ENCODE assay signal across 10 mouse cellular contexts in genomic region chr16:74182509-74183113, GRCm38 (mm10).
DNase-seq lines count a peak whose midpoint lies in the region; ATAC-seq and TF ChIP-seq lines count a peak whose summit lies in the region.
"Had no signal": no experiment of that assay in that cellular context is flagged by ENCODE, and none has a peak within 500 bp of the region (broad histone marks: within the 10 kb centered on the region; RNA-seq: fewer than 3 reads in every experiment).

No protein-coding gene starts in this region.

- H3K4me3 ChIP-seq in kidney, postnatal 0 days (replicated peaks; ENCODE audit: low read depth, low read length): no peak overlapping the region
- no peak overlapping the region for H3K4me3 ChIP-seq in kidney, embryonic 14.5 days (ENCODE audit: low read length)
- H3K4me3 ChIP-seq: lung, embryonic 15.5 days had no signal

- no peaks in the 10 kb centered on the region for H3K9me3 ChIP-seq in kidney, postnatal 0 days (replicated peaks; ENCODE audit: low read length)
- H3K9me3 ChIP-seq in kidney, embryonic 14.5 days (ENCODE audit: control insufficient read depth, low read length): no peaks in the 10 kb centered on the region
- H3K9me3 ChIP-seq: lung, embryonic 15.5 days had no signal

- no peak for TF ChIP-seq CTCF in kidney, postnatal 0 days (IDR thresholded peaks at IDR 0.05; ENCODE audit: low read depth)

- no peak for ATAC-seq in kidney, postnatal 0 days (replicated peaks; ENCODE audit: low FRiP score, low read depth)
- no peak for ATAC-seq in kidney, embryonic 14.5 days (ENCODE audit: low FRiP score, low TSS enrichment)

- no peaks in the 10 kb centered on the region for H3K36me3 ChIP-seq in kidney, postnatal 0 days (ENCODE audit: insufficient read depth, low read length)
- no peaks in the 10 kb centered on the region for H3K36me3 ChIP-seq in kidney, embryonic 14.5 days (ENCODE audit: control insufficient read depth, insufficient read depth, low read length)
- H3K36me3 ChIP-seq: lung, embryonic 15.5 days had no signal

- no peak overlapping the region for H3K4me2 ChIP-seq in kidney, postnatal 0 days (ENCODE audit: low read length)
- no peak overlapping the region for H3K4me2 ChIP-seq in kidney, embryonic 14.5 days (replicated peaks; ENCODE audit: low read depth, low read length)
- H3K4me2 ChIP-seq: lung, embryonic 15.5 days had no signal

- H3K27me3 ChIP-seq in kidney, postnatal 0 days (ENCODE audit: insufficient read depth, low read length): no peaks in the 10 kb centered on the region
- no peaks in the 10 kb centered on the region for H3K27me3 ChIP-seq in kidney, embryonic 14.5 days (ENCODE audit: control insufficient read depth, insufficient read depth, low read length)
- H3K27me3 ChIP-seq: lung, embryonic 15.5 days had no signal

- no peak overlapping the region for H3K9ac ChIP-seq in kidney, postnatal 0 days (ENCODE audit: low read depth, low read length)
- H3K9ac ChIP-seq in kidney, embryonic 14.5 days (ENCODE audit: low read depth, low read length): no peak overlapping the region
- H3K9ac ChIP-seq: lung, embryonic 15.5 days had no signal

- no peak overlapping the region for H3K27ac ChIP-seq in kidney, postnatal 0 days
- no peak overlapping the region for H3K27ac ChIP-seq in kidney, embryonic 14.5 days (ENCODE audit: low read depth, low read length)
- H3K27ac ChIP-seq: lung, embryonic 15.5 days had no signal

- DNase-seq in adrenal gland, postnatal 10 days: peak; percentile 14
- DNase-seq in adrenal gland, adult 2 months: no peak
- DNase-seq in kidney, postnatal 0 days (ENCODE audit: low spot score): peak; percentile 35
- DNase-seq in right cerebral cortex, postnatal 14 days: peak; percentile 23
- DNase-seq in right cerebral cortex, adult 18-20 months: no peak
- no peak for DNase-seq in layer of hippocampus, postnatal 10 days (ENCODE audit: low spot score in 2 of 2)
- no peak for DNase-seq in layer of hippocampus, postnatal 36 days
- DNase-seq: adrenal gland, postnatal 14 days had no signal

- no peaks in the 10 kb centered on the region for H3K4me1 ChIP-seq in kidney, postnatal 0 days (replicated peaks; ENCODE audit: insufficient read depth, low read length)
- H3K4me1 ChIP-seq in kidney, embryonic 14.5 days (ENCODE audit: control insufficient read depth, insufficient read depth, low read length): no peaks in the 10 kb centered on the region
- H3K4me1 ChIP-seq: lung, embryonic 15.5 days had no signal

- 66% methylated on average over 3 of the region's 3 CpGs for WGBS in kidney, postnatal 0 days
- WGBS in kidney, embryonic 14.5 days: 72% methylated on average over 3 of the region's 3 CpGs

Comparison
In these comparisons a context has a peak if more than half of its experiments do, and no peak if none do; other contexts are left out.
1. DNase-seq: peak in adrenal gland, postnatal 10 days (single experiment), kidney, postnatal 0 days (single experiment) and right cerebral cortex, postnatal 14 days (single experiment); none in adrenal gland, adult 2 months (single experiment), right cerebral cortex, adult 18-20 months (single experiment), layer of hippocampus, postnatal 10 days (0 of 2) and layer of hippocampus, postnatal 36 days (0 of 2).